In the genomic region with DNA sequence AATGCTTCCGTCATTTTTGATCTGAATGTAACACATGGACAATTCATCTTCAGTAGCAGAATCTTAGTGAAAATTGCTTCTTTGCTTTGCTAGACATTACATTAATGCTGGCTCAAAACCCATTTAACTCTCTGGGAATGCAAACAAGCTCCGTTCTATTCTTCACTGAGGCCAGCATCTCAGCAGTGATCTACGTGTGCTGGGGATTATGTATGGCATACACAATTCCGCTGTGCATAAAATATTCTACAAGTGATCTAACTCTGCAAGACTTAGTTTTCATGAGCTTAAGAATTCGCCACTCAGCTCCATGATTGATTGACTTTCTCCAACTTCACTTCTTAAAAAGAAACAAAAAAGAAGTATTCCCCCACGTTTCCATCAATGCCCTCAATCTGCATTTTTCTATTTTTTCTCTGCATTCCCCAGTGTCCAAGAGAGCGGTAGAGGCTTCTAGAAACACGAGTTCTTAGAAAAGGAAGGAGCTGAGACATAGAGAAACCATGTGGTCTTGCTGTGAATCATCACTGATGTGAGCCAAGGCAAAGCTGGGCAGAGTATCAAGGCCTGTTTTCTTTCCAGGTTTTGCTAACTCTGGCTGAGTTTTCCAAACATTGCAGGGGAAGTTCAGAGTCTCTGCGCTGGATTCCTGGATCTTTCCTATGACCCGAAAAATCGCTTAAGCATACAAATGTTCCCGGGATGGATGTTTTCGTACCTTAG, we compare ENCODE assay signal across 10 mouse cellular contexts. TPM values are rescaled to one million over a fixed set of nuclear protein-coding genes. Genes with fewer than 3 reads are reported as not detected.
DNase-seq lines count a peak whose midpoint lies in the region; ATAC-seq and TF ChIP-seq lines count a peak whose summit lies in the region.
"Had no signal": no experiment of that assay in that cellular context is flagged by ENCODE, and none has a peak within 500 bp of the region (broad histone marks: within the 10 kb centered on the region; RNA-seq: fewer than 3 reads in every experiment).

No protein-coding gene starts in this region.

- H3K4me1 ChIP-seq in hindbrain, postnatal 0 days (ENCODE audit: insufficient read depth, low read length), result no peaks in the 10 kb centered on the region
- H3K4me1 ChIP-seq in hindbrain, embryonic 12.5 days, result no peaks in the 10 kb centered on the region
- H3K4me1 ChIP-seq in lung, adult 2 months (ENCODE audit: control insufficient read depth, insufficient read depth, low read length), result no peaks in the 10 kb centered on the region
- H3K4me1 ChIP-seq in stomach, postnatal 0 days (replicated peaks; ENCODE audit: control insufficient read depth, insufficient read depth), result no peaks in the 10 kb centered on the region
- H3K4me1 ChIP-seq: liver, embryonic 13.5 days had no signal

- H3K4me2 ChIP-seq in hindbrain, postnatal 0 days (ENCODE audit: low read depth, low read length), result peak overlapping the region; percentile 25
- H3K4me2 ChIP-seq in hindbrain, embryonic 12.5 days (replicated peaks), result no peak overlapping the region
- no peak overlapping the region for H3K4me2 ChIP-seq in stomach, postnatal 0 days (replicated peaks; ENCODE audit: low read depth)
- H3K4me2 ChIP-seq: liver, embryonic 13.5 days had no signal

- H3K4me3 ChIP-seq in hindbrain, postnatal 0 days (ENCODE audit: low read length), result no peak overlapping the region
- no peak overlapping the region for H3K4me3 ChIP-seq in hindbrain, embryonic 12.5 days
- H3K4me3 ChIP-seq in lung, adult 2 months (replicated peaks; ENCODE audit: extremely low read depth, low read depth, low read length), result no peak overlapping the region
- H3K4me3 ChIP-seq in stomach, postnatal 0 days (ENCODE audit: low read depth, low read length), result no peak overlapping the region
- H3K4me3 ChIP-seq: liver, embryonic 13.5 days had no signal

- no peaks in the 10 kb centered on the region for H3K36me3 ChIP-seq in hindbrain, postnatal 0 days (ENCODE audit: insufficient read depth, low read length)
- no peaks in the 10 kb centered on the region for H3K36me3 ChIP-seq in hindbrain, embryonic 12.5 days
- H3K36me3 ChIP-seq in stomach, postnatal 0 days (ENCODE audit: control insufficient read depth, insufficient read depth, low read length), result no peaks in the 10 kb centered on the region
- H3K36me3 ChIP-seq: G1E; liver, embryonic 13.5 days had no signal

- no peak for TF ChIP-seq POLR2A in lung, adult 2 months (IDR thresholded peaks at IDR 0.05; ENCODE audit: borderline replicate concordance, extremely low read depth, low read depth, low read length)

- peak; percentile 81 for ATAC-seq in hindbrain, postnatal 0 days
- no peak for ATAC-seq in hindbrain, embryonic 12.5 days (ENCODE audit: low FRiP score)
- peak; percentile 83; the same call in 1 of the 2 replicates for ATAC-seq in stomach, postnatal 0 days (ENCODE audit: low FRiP score, low TSS enrichment)

- no peak overlapping the region; the same call in 1 of the 2 replicates for H3K27ac ChIP-seq in hindbrain, postnatal 0 days
- H3K27ac ChIP-seq in hindbrain, embryonic 12.5 days, result no peak overlapping the region
- 0 out of 2 replicates have a peak overlapping the region, but pooled peaks have one; percentile 20 for H3K27ac ChIP-seq in stomach, postnatal 0 days (replicated peaks)
- H3K27ac ChIP-seq: liver, embryonic 13.5 days had no signal

- WGBS in hindbrain, postnatal 0 days, result 41% methylated on average over 13 of the region's 13 CpGs
- WGBS in hindbrain, embryonic 12.5 days, result 61% methylated on average over 13 of the region's 13 CpGs
- 58% methylated on average over 13 of the region's 13 CpGs for WGBS in lung, adult 2 months
- WGBS in stomach, postnatal 0 days, result 37% methylated on average over 13 of the region's 13 CpGs

- DNase-seq in hindbrain, postnatal 0 days (ENCODE audit: low spot score), result peak; percentile 83
- DNase-seq in embryo, embryonic 10.5 days (ENCODE audit: low spot score), result peak; percentile 36
- DNase-seq in gonadal fat pad, adult 2 months (ENCODE audit: low read depth), result peak; percentile 30
- DNase-seq in kidney, postnatal 14 days, result peak; percentile 52
- peak; percentile 31 for DNase-seq in lung, adult 2 months
- peak; percentile 51 for DNase-seq in stomach, postnatal 0 days (ENCODE audit: low spot score)
- no peak for DNase-seq in liver
- DNase-seq: liver, embryonic 13.5 days had no signal

- no peak overlapping the region for H3K9ac ChIP-seq in hindbrain, postnatal 0 days (replicated peaks; ENCODE audit: low read length)
- no peak overlapping the region for H3K9ac ChIP-seq in hindbrain, embryonic 12.5 days
- no peak overlapping the region for H3K9ac ChIP-seq in stomach, postnatal 0 days (ENCODE audit: low read length)
- H3K9ac ChIP-seq: liver, embryonic 13.5 days had no signal

- H3K27me3 ChIP-seq in hindbrain, postnatal 0 days (ENCODE audit: insufficient read depth, low read length), result no peaks in the 10 kb centered on the region
- H3K27me3 ChIP-seq in hindbrain, embryonic 12.5 days, result no peaks in the 10 kb centered on the region
- no peaks in the 10 kb centered on the region for H3K27me3 ChIP-seq in stomach, postnatal 0 days (ENCODE audit: control insufficient read depth, insufficient read depth, low read length)
- H3K27me3 ChIP-seq: liver, embryonic 13.5 days had no signal

- TF ChIP-seq CTCF in hindbrain, postnatal 0 days (IDR thresholded peaks at IDR 0.05; ENCODE audit: low read depth), result no peak
- TF ChIP-seq CTCF in lung, adult 2 months (IDR thresholded peaks at IDR 0.05; ENCODE audit: insufficient read depth, low read length), result no peak
- no peak for TF ChIP-seq CTCF in stomach, postnatal 0 days (IDR thresholded peaks at IDR 0.05; ENCODE audit: low read depth)

- TF ChIP-seq EP300 in stomach, postnatal 0 days (optimal IDR thresholded peaks at IDR 0.05), result peak; percentile 79

- H3K9me3 ChIP-seq in hindbrain, postnatal 0 days (ENCODE audit: low read length), result no peaks in the 10 kb centered on the region
- no peaks in the 10 kb centered on the region for H3K9me3 ChIP-seq in hindbrain, embryonic 12.5 days (replicated peaks)
- no peaks in the 10 kb centered on the region for H3K9me3 ChIP-seq in stomach, postnatal 0 days (ENCODE audit: control insufficient read depth, low read length)
- H3K9me3 ChIP-seq: liver, embryonic 13.5 days had no signal

RNA-seq across cellular contexts. Expression of a gene that starts 16.6 kb away (rescaled TPM):
- 0.94 and 4.3 TPM in 2 replicates for total RNA-seq in hindbrain, postnatal 0 days (2014; rRNA removed)
- 5.4 and 6.4 TPM in 2 replicates for polyA plus RNA-seq in hindbrain, postnatal 0 days (2015; fragmentation: Nextera tagmentation; extraction: Ambion mirVana)
- polyA plus RNA-seq in hindbrain, embryonic 12.5 days (2016; fragmentation: Nextera tagmentation; extraction: Ambion mirVana), result 1.0 and 1.1 TPM in 2 replicates
- 1.2 and 2.0 TPM in 2 replicates for polyA plus RNA-seq in gonadal fat pad, adult 2 months (2012; rRNA removed)
- polyA plus RNA-seq in lung, adult 2 months (2012; rRNA removed), result 1.6 and 2.2 TPM in 2 replicates
- 4.7 and 5.2 TPM in 2 replicates for polyA plus RNA-seq in stomach, postnatal 0 days (2015; fragmentation: Nextera tagmentation; extraction: Ambion mirVana)
- total RNA-seq: G1E had no signal
- polyA plus RNA-seq: G1E had no signal
